Mouse (Mus musculus) bone marrow macrophage, adult 2 months (primary cell): ENCODE measurements around the gene Snx10.

Experiments used
- CTCF ChIP-seq: IDR thresholded peaks from 2 replicates; pipeline ENCODE4 v1.5.1; 2012; ENCODE audit warnings: low read depth, mild to moderate bottlenecking, low read length, moderate library complexity
- POLR2A ChIP-seq: IDR thresholded peaks from 2 replicates; pipeline ENCODE4 v1.6.1; 2012; ENCODE audit warnings: mild to moderate bottlenecking, low read depth, low read length, borderline replicate concordance

GRCm38 (mm10) chr6:51497321-51498111, 26.2 kb upstream of the Snx10 start:
- no peak for TF ChIP-seq POLR2A
- TF ChIP-seq CTCF = no peak
